Mouse (Mus musculus) E14TG2a.4 (cell line): ENCODE measurements around the gene Shld1.
A peak's percentile ranks its signal among the peaks of the same experiment; 100 is the strongest.

Experiments used
- H3K27me3 ChIP-seq: 2 replicates; pipeline ENCODE4 v1.6.1; 2014; ENCODE audit warnings: low read length, control low read depth; ENCODE audit not compliant: insufficient read depth
- H3K36me3 ChIP-seq: 2 replicates; pipeline ENCODE4 v1.6.1; 2014; ENCODE audit warnings: low read length, control low read depth; ENCODE audit not compliant: insufficient read depth
- H3K4me1 ChIP-seq: replicated peaks from 2 replicates; pipeline ENCODE4 v1.6.1; 2014; ENCODE audit warnings: low read depth, low read length, control low read depth
- H3K4me3 ChIP-seq: replicated peaks from 2 replicates; pipeline ENCODE4 v1.5.1; 2014; ENCODE audit warnings: mild to moderate bottlenecking, low read length
- H3K9me3 ChIP-seq: 2 replicates; pipeline ENCODE4 v1.6.1; 2014; ENCODE audit warnings: low read length, control low read depth
- CTCF ChIP-seq: conservative IDR thresholded peaks from 2 replicates; pipeline ENCODE4 v1.5.1; 2014; ENCODE audit warnings: low read length
- NANOG ChIP-seq: IDR thresholded peaks from 2 replicates; pipeline ENCODE4 v1.6.1; 2014; ENCODE audit warnings: borderline replicate concordance, low read length, mixed read lengths
- POU5F1 ChIP-seq: IDR thresholded peaks from 2 replicates; pipeline ENCODE4 v1.6.1; 2014; ENCODE audit warnings: low read length, borderline replicate concordance

Shld1 gene

DNA sequence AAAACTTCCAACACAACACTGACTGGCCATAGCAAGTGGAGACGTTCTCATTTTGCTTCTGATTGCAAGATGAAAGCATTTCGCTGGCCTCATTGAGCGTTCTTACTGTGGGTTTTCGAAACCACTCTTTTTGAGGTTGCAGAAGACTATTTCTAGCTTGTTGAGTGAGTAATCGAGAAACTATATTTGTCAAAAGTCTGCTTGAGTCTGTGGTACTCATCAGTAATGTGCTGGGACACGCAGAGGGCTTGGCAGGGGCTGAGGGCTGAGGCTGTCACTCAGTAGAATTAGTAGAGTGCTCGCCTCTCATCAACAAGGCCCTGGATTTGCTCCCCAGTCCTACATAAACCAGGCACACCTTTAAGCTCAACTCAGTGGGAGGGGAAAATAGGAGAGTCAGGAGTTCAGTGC lies 1.9 kb downstream of the Shld1 start:
- Histone ChIP-seq H3K27me3 (no peaks in the 10 kb centered on the region), H3K4me3 (no peak overlapping the region), H3K9me3 (no peaks in the 10 kb centered on the region), H3K36me3 (no peaks in the 10 kb centered on the region), H3K4me1 (peaks cover 87% of the 10 kb centered on the region)
- TF ChIP-seq POU5F1 (no peak), CTCF (no peak), NANOG (no peak)

DNA sequence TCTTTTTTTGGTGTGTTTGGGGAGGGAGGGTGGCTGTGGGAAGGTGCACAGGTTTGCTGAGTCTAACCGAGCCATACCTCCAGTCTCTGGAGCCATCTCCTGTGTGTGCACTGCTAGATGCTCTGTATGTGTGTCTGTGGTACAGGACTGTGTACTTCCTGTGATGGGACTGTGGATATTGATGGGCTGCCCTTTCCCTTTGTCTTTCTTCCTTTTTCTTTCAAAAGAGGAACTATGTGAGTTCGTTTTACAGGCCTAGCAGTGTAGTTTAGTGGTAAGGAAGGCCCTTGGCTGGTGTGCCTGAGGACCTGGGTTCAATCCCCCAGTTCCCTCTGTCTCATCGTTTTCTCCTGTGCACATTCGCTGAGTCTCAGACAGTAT lies 2.4 kb downstream of the Shld1 start:
- TF ChIP-seq POU5F1 = no peak
- TF ChIP-seq CTCF = no peak
- no peak for TF ChIP-seq NANOG
- no peaks in the 10 kb centered on the region for H3K27me3 ChIP-seq
- H3K4me1 ChIP-seq = peaks cover 90% of the 10 kb centered on the region
- H3K4me3 ChIP-seq = 0 out of 2 replicates have a peak overlapping the region, but pooled peaks have one; percentile 20
- 0 out of 2 replicates have a peak, but pooled peaks cover 5% of the 10 kb centered on the region for H3K36me3 ChIP-seq
- H3K9me3 ChIP-seq = no peaks in the 10 kb centered on the region

DNA sequence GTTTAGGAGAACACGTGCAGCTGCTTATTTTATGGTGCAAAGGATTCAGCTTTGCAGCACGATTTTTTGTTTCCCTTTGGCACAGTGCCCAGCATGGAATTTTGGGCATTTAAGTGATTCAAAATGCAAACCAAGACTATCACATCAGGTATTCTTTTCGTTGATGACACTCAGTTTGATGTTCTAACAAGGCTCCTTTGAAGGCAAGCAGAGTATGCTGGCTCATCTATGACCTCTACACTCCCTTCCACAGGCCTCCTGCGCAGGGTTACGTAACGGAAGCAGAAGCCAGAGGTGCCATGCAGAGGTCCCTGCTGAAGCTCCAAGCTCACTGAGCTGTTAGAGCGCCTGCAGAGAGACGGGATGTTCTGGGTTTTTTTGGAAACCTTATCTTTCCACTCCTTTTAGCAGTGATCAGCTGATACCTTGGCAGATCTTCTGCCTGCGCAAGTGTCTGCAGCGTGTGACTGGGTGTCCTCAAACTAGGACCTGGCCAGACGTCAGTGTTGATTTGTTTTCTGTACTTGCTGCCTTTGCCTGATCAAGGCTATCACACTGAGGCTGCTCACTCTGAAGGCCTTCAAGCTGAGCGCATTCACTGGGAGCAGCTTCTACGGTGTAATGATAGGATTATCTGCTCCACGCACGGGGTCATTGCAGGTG lies 3.0 kb downstream of the Shld1 start:
- Histone ChIP-seq H3K9me3 (no peaks in the 10 kb centered on the region), H3K4me3 (peak overlapping the region; percentile 20; the same call in 1 of the 2 replicates), H3K4me1 (peaks cover 90% of the 10 kb centered on the region), H3K36me3 (0 out of 2 replicates have a peak, but pooled peaks cover 5% of the 10 kb centered on the region), H3K27me3 (no peaks in the 10 kb centered on the region)
- TF ChIP-seq CTCF (no peak), NANOG (no peak), POU5F1 (no peak)

GRCm38 (mm10) chr2:132691731-132692130 lies 5.0 kb downstream of the Shld1 start:
- Histone ChIP-seq H3K4me1 (peaks cover 91% of the 10 kb centered on the region), H3K9me3 (no peaks in the 10 kb centered on the region), H3K36me3 (peaks cover 23% of the 10 kb centered on the region), H3K27me3 (no peaks in the 10 kb centered on the region), H3K4me3 (peak overlapping the region; percentile 66)
- TF ChIP-seq CTCF (no peak), POU5F1 (no peak), NANOG (no peak)

DNA sequence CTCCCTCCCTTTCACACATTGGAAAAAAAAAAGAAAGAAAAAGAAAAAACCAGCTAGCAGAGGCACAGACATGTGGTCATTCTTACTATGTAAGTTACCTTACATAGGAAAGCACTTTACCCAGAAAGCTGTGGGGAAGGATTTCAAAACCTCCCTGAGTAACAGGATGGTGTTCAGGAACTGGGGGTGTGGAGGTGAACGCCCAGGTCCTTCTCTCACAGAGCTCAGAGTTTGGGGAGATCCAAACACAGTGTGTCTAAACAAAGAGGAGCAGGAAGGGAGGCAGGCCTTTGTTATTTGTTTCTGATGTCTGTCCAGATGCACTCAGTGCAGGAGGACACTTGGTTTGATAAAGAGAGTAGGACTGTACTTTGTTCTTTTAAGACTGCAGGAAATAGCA lies 5.6 kb downstream of the Shld1 start:
- H3K4me3 ChIP-seq = peak overlapping the region; percentile 49; the same call in 1 of the 2 replicates
- H3K27me3 ChIP-seq = no peaks in the 10 kb centered on the region
- H3K4me1 ChIP-seq = peaks cover 95% of the 10 kb centered on the region
- H3K9me3 ChIP-seq = no peaks in the 10 kb centered on the region
- H3K36me3 ChIP-seq = peaks cover 25% of the 10 kb centered on the region
- TF ChIP-seq CTCF = no peak
- TF ChIP-seq NANOG = no peak
- no peak for TF ChIP-seq POU5F1

GRCm38 (mm10) chr2:132693980-132694379 lies 7.2 kb downstream of the Shld1 start:
- Histone ChIP-seq H3K4me1 (peaks cover 95% of the 10 kb centered on the region), H3K9me3 (no peaks in the 10 kb centered on the region), H3K27me3 (no peaks in the 10 kb centered on the region), H3K4me3 (0 out of 2 replicates have a peak overlapping the region, but pooled peaks have one; percentile 1), H3K36me3 (peaks cover 32% of the 10 kb centered on the region)
- TF ChIP-seq POU5F1 (no peak), NANOG (no peak), CTCF (no peak)

DNA sequence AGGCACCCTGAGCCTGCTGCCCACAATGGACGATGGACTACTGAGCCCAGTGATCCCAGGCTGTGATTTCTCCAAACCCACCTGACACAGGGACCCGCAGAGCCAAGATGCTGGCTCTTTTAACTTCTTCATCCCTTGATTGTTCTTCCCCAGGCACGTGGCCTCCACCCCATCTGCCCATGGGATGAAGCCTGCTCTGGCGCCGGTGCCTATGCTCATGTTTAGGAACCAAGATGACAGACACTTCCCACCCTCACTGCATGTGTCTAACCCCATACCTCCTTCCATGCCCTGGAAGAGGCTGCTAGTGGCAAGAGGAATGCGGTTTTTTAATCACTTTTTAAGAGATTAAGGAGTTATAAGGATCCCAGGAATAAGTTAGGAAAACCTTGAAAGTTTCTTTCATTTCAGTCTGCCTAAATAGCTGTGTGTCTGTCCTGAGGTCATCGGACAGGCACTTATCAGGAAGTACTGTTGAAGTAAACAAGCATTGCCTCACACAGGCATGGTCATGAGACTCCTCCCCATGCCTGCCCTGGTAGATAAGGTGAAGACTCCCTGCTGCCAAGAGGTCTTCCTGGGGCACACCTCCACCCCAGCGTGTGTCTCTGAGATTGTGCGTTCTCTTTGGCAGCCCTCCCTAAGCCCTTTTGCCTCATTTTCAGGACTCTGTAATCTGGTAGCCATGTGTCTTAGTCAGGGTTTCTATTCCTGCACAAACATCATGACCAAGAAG lies 8.8 kb downstream of the Shld1 start:
- H3K36me3 ChIP-seq = peaks cover 32% of the 10 kb centered on the region
- H3K9me3 ChIP-seq = no peaks in the 10 kb centered on the region
- peaks cover 92% of the 10 kb centered on the region for H3K4me1 ChIP-seq
- no peak for TF ChIP-seq POU5F1
- no peak for TF ChIP-seq CTCF
- TF ChIP-seq NANOG = no peak
- no peaks in the 10 kb centered on the region for H3K27me3 ChIP-seq
- 0 out of 2 replicates have a peak overlapping the region, but pooled peaks have one; percentile 17 for H3K4me3 ChIP-seq

GRCm38 (mm10) chr2:132696519-132696918 lies 9.8 kb downstream of the Shld1 start:
- no peak overlapping the region for H3K4me3 ChIP-seq
- TF ChIP-seq NANOG (no peak), CTCF (no peak), POU5F1 (no peak)
- no peaks in the 10 kb centered on the region for H3K9me3 ChIP-seq
- no peaks in the 10 kb centered on the region for H3K27me3 ChIP-seq
- H3K36me3 ChIP-seq = peaks cover 32% of the 10 kb centered on the region
- peaks cover 91% of the 10 kb centered on the region for H3K4me1 ChIP-seq

GRCm38 (mm10) chr2:132697256-132697655 lies 10.5 kb downstream of the Shld1 start:
- H3K9me3 ChIP-seq = no peaks in the 10 kb centered on the region
- H3K27me3 ChIP-seq = no peaks in the 10 kb centered on the region
- H3K36me3 ChIP-seq = peaks cover 32% of the 10 kb centered on the region
- TF ChIP-seq NANOG (no peak), CTCF (no peak), POU5F1 (no peak)
- no peak overlapping the region for H3K4me3 ChIP-seq
- H3K4me1 ChIP-seq = peaks cover 93% of the 10 kb centered on the region
